Mouse (Mus musculus) neural tube, embryonic 15.5 days (tissue): ENCODE results near the gene Ypel2. TPM values are rescaled to one million over a fixed set of nuclear protein-coding genes. Genes with fewer than 3 reads are reported as not detected.

Experiments
- ATAC-seq: fragments of 200-750 bp; cut with Nextera tagmentation; 2 replicates; pipeline ENCODE4 v1.8.0; 2017; ENCODE audit warnings: mild to moderate bottlenecking, moderate TSS enrichment, moderate library complexity; ENCODE audit not compliant: low FRiP score
- H3K27ac ChIP-seq: fragments of 300-500 bp; sonication (generic); replicated peaks from 2 replicates; pipeline ENCODE4 v1.5.1; 2015; ENCODE audit warnings: mild to moderate bottlenecking, inconsistent platforms
- H3K27me3 ChIP-seq: fragments of 300-500 bp; sonication (generic); replicated peaks from 2 replicates; pipeline ENCODE4 v1.6.1; 2015; ENCODE audit warnings: inconsistent platforms
- H3K36me3 ChIP-seq: fragments of 300-500 bp; sonication (generic); 2 replicates; pipeline ENCODE4 v1.6.1; 2015; ENCODE audit warnings: inconsistent platforms
- H3K4me1 ChIP-seq: fragments of 300-500 bp; sonication (generic); 2 replicates; pipeline ENCODE4 v1.6.1; 2015; ENCODE audit warnings: inconsistent platforms
- H3K4me2 ChIP-seq: fragments of 300-500 bp; sonication (generic); 2 replicates; pipeline ENCODE4 v1.6.1; 2015; ENCODE audit warnings: inconsistent platforms, mild to moderate bottlenecking, moderate library complexity
- H3K4me3 ChIP-seq: fragments of 300-500 bp; sonication (generic); replicated peaks from 2 replicates; pipeline ENCODE4 v1.5.1; 2015; ENCODE audit warnings: mild to moderate bottlenecking, inconsistent platforms
- H3K9ac ChIP-seq: fragments of 300-500 bp; sonication (generic); replicated peaks from 2 replicates; pipeline ENCODE4 v1.6.1; 2015; ENCODE audit warnings: mild to moderate bottlenecking, inconsistent platforms
- H3K9me3 ChIP-seq: fragments of 300-500 bp; sonication (generic); replicated peaks from 2 replicates; pipeline ENCODE4 v1.6.1; 2016; ENCODE audit warnings: inconsistent platforms
- WGBS: fragments of 180-500 bp; shearing (Covaris S2); methylation state at CpG from one replicate; pipeline ENCODE4 v1.1.7; 2015; ENCODE audit warnings: mixed read lengths; 5-methylcytosine and 5-hydroxymethylcytosine counted together
- polyA plus RNA-seq: library from polyadenylated mRNA; unstranded; fragments of >200 nt; fragmentation: Nextera tagmentation; extraction: Ambion mirVana; gene quantifications from 2 replicates; pipeline ENCODE4 v1.2.1, GENCODE M21; 2015

Gene Ypel2
- polyA plus RNA-seq, 1 experiment from 2014 or later = 3.4 TPM

- ATAC-seq = no peak
- H3K4me2 ChIP-seq = no peak overlapping the region
- H3K9ac ChIP-seq = no peak overlapping the region
- H3K4me1 ChIP-seq = peaks cover 11% of the 10 kb centered on the region
- no peaks in the 10 kb centered on the region for H3K27me3 ChIP-seq
- no peaks in the 10 kb centered on the region for H3K9me3 ChIP-seq
- 89% methylated on average over 8 of the region's 8 CpGs for WGBS
- H3K27ac ChIP-seq = no peak overlapping the region
- no peaks in the 10 kb centered on the region for H3K36me3 ChIP-seq
- no peak overlapping the region for H3K4me3 ChIP-seq
Observed at GRCm38 (mm10) chr11:86941904-86942303, 51.6 kb downstream of the Ypel2 start.

GRCm38 (mm10) chr11:86939503-86939902 is 54.0 kb downstream of the Ypel2 start:
- 84% methylated on average over 6 of the region's 6 CpGs for WGBS

GRCm38 (mm10) chr11:86938551-86938950 is 55.0 kb downstream of the Ypel2 start:
- 81% methylated on average over 3 of the region's 3 CpGs for WGBS
- no peak overlapping the region for H3K4me3 ChIP-seq
- no peaks in the 10 kb centered on the region for H3K36me3 ChIP-seq
- H3K9me3 ChIP-seq = no peaks in the 10 kb centered on the region
- no peaks in the 10 kb centered on the region for H3K27me3 ChIP-seq
- H3K4me1 ChIP-seq = no peaks in the 10 kb centered on the region
- no peak overlapping the region for H3K4me2 ChIP-seq
- H3K9ac ChIP-seq = no peak overlapping the region
- ATAC-seq = no peak
- H3K27ac ChIP-seq = no peak overlapping the region

More at GRCm38 (mm10) chr11:86939503-86939902, 54.0 kb downstream of the Ypel2 start:
- Histone ChIP-seq H3K9me3 (no peaks in the 10 kb centered on the region), H3K27me3 (no peaks in the 10 kb centered on the region), H3K4me1 (no peaks in the 10 kb centered on the region), H3K4me3 (no peak overlapping the region), H3K27ac (no peak overlapping the region), H3K4me2 (no peak overlapping the region), H3K36me3 (no peaks in the 10 kb centered on the region), H3K9ac (no peak overlapping the region)
- no peak for ATAC-seq

- Histone ChIP-seq H3K4me2 (no peak overlapping the region), H3K36me3 (no peaks in the 10 kb centered on the region), H3K9me3 (no peaks in the 10 kb centered on the region), H3K27me3 (no peaks in the 10 kb centered on the region), H3K4me3 (no peak overlapping the region), H3K9ac (no peak overlapping the region), H3K27ac (no peak overlapping the region), H3K4me1 (no peaks in the 10 kb centered on the region)
- ATAC-seq = no peak
- 89% methylated on average over 4 of the region's 4 CpGs for WGBS
Observed at GRCm38 (mm10) chr11:86938108-86938507, 55.4 kb downstream of the Ypel2 start.

- no peaks in the 10 kb centered on the region for H3K4me1 ChIP-seq
- H3K4me2 ChIP-seq = no peak overlapping the region
- no peaks in the 10 kb centered on the region for H3K27me3 ChIP-seq
- H3K9ac ChIP-seq = no peak overlapping the region
- no peaks in the 10 kb centered on the region for H3K36me3 ChIP-seq
- no peak for ATAC-seq
- no peaks in the 10 kb centered on the region for H3K9me3 ChIP-seq
- H3K4me3 ChIP-seq = no peak overlapping the region
- WGBS = 66% methylated on average over 9 of the region's 9 CpGs
- no peak overlapping the region for H3K27ac ChIP-seq
Observed at GRCm38 (mm10) chr11:86936938-86937337, 56.6 kb downstream of the Ypel2 start.

GRCm38 (mm10) chr11:86934895-86935294 is 58.6 kb downstream of the Ypel2 start:
- no peak overlapping the region for H3K27ac ChIP-seq
- no peak overlapping the region for H3K4me2 ChIP-seq
- 46% methylated on average over 2 of the region's 2 CpGs for WGBS
- no peaks in the 10 kb centered on the region for H3K9me3 ChIP-seq
- H3K4me3 ChIP-seq = no peak overlapping the region
- no peaks in the 10 kb centered on the region for H3K36me3 ChIP-seq
- H3K27me3 ChIP-seq = no peaks in the 10 kb centered on the region
- no peak overlapping the region for H3K9ac ChIP-seq
- H3K4me1 ChIP-seq = 0 out of 2 replicates have a peak, but pooled peaks cover 7% of the 10 kb centered on the region
- ATAC-seq = no peak

- Histone ChIP-seq H3K4me1 (0 out of 2 replicates have a peak, but pooled peaks cover 7% of the 10 kb centered on the region), H3K4me2 (no peak overlapping the region), H3K27me3 (no peaks in the 10 kb centered on the region), H3K36me3 (no peaks in the 10 kb centered on the region), H3K9ac (no peak overlapping the region), H3K9me3 (no peaks in the 10 kb centered on the region), H3K4me3 (no peak overlapping the region), H3K27ac (no peak overlapping the region)
- 84% methylated on average over 2 of the region's 2 CpGs for WGBS
- no peak for ATAC-seq
Observed at GRCm38 (mm10) chr11:86932201-86932600, 61.3 kb downstream of the Ypel2 start.

GRCm38 (mm10) chr11:86930636-86931180 is 62.8 kb downstream of the Ypel2 start:
- H3K27me3 ChIP-seq = no peaks in the 10 kb centered on the region
- H3K4me2 ChIP-seq = no peak overlapping the region
- no peak for ATAC-seq
- H3K27ac ChIP-seq = 0 out of 2 replicates have a peak overlapping the region, but pooled peaks have one; percentile 46
- H3K9me3 ChIP-seq = no peaks in the 10 kb centered on the region
- no peak overlapping the region for H3K9ac ChIP-seq
- WGBS = 65% methylated on average over 10 of the region's 10 CpGs
- no peaks in the 10 kb centered on the region for H3K36me3 ChIP-seq
- H3K4me3 ChIP-seq = no peak overlapping the region
- H3K4me1 ChIP-seq = 0 out of 2 replicates have a peak, but pooled peaks cover 7% of the 10 kb centered on the region

- Histone ChIP-seq H3K27ac (no peak overlapping the region), H3K36me3 (no peaks in the 10 kb centered on the region), H3K4me2 (no peak overlapping the region), H3K4me1 (0 out of 2 replicates have a peak, but pooled peaks cover 7% of the 10 kb centered on the region), H3K9ac (no peak overlapping the region), H3K27me3 (no peaks in the 10 kb centered on the region), H3K4me3 (no peak overlapping the region), H3K9me3 (no peaks in the 10 kb centered on the region)
- no peak for ATAC-seq
Observed at GRCm38 (mm10) chr11:86929985-86930384, 63.5 kb downstream of the Ypel2 start.

- 87% methylated on average over 4 of the region's 4 CpGs for WGBS
- H3K4me1 ChIP-seq = 0 out of 2 replicates have a peak, but pooled peaks cover 7% of the 10 kb centered on the region
- no peaks in the 10 kb centered on the region for H3K9me3 ChIP-seq
- no peaks in the 10 kb centered on the region for H3K27me3 ChIP-seq
- H3K36me3 ChIP-seq = no peaks in the 10 kb centered on the region
- ATAC-seq = no peak
- H3K27ac ChIP-seq = no peak overlapping the region
- H3K4me2 ChIP-seq = no peak overlapping the region
- H3K4me3 ChIP-seq = no peak overlapping the region
- no peak overlapping the region for H3K9ac ChIP-seq
Observed at GRCm38 (mm10) chr11:86929531-86929930, 64.0 kb downstream of the Ypel2 start.

GRCm38 (mm10) chr11:86925085-86925638 is 68.3 kb downstream of the Ypel2 start:
- WGBS = 89% methylated on average over 9 of the region's 9 CpGs

GRCm38 (mm10) chr11:86924629-86925028 is 68.9 kb downstream of the Ypel2 start:
- no peak for ATAC-seq
- H3K9ac ChIP-seq = no peak overlapping the region
- H3K4me2 ChIP-seq = no peak overlapping the region
- peaks cover 10% of the 10 kb centered on the region for H3K4me1 ChIP-seq
- no peaks in the 10 kb centered on the region for H3K27me3 ChIP-seq
- no peak overlapping the region for H3K4me3 ChIP-seq
- H3K27ac ChIP-seq = no peak overlapping the region
- no peaks in the 10 kb centered on the region for H3K36me3 ChIP-seq
- WGBS = 87% methylated on average over 3 of the region's 3 CpGs
- H3K9me3 ChIP-seq = no peaks in the 10 kb centered on the region

More at GRCm38 (mm10) chr11:86925085-86925638, 68.3 kb downstream of the Ypel2 start:
- Histone ChIP-seq H3K27ac (no peak overlapping the region), H3K27me3 (no peaks in the 10 kb centered on the region), H3K36me3 (no peaks in the 10 kb centered on the region), H3K4me2 (no peak overlapping the region), H3K9ac (no peak overlapping the region), H3K4me1 (peaks cover 6% of the 10 kb centered on the region), H3K4me3 (no peak overlapping the region), H3K9me3 (no peaks in the 10 kb centered on the region)
- ATAC-seq = no peak
